Mouse (Mus musculus): ENCODE measurements around the gene Ddx27.

Ddx27 gene

GRCm38 (mm10) chr2:167028553-167028952, 13.6 kb downstream of the Ddx27 start:
- DNase-seq (ENCODE audit: low read depth, low spot score): no peak

DNA sequence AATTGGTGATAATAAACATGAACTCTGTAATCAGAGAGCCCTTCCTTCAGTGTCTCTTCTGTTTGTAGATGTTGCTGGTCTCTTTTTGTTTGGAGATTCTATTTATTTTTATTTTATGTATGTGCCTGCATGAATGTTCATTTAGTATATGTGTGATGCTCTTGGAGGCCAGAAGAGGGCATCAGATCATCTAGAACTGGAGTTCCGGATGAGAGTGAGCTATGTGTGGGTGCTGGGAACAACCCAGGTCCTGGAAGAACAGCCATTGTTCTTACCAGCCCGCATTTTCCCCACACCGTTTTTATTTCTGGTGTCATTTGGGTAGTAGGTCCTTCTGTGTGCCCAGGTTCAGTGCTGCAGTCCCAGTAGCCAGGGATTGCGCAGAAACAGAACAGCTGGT, 15.5 kb downstream of the Ddx27 start:
- no peak for DNase-seq (ENCODE audit: low read depth, low spot score)

GRCm38 (mm10) chr2:167037710-167038109, 22.7 kb downstream of the Ddx27 start:
- no peak for DNase-seq (ENCODE audit: low read depth, low spot score)

DNA sequence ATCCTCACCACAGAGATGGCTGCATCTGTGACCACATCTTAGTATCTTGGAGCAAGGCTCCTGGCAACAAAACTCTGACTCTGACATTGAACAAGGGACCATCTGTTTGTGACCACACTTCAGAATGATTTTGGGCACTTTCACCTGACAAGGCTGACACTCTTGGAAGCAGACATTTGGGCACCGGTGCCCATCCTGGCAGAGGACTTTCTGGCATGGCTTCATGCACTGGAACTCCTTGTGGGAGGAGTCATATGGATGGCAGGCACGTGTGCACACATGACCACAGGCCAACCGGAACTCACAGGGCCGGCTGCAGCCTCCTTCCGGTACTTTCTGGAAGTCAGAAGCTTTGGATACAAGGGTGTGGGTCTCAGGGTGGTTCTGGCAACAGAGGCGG, 23.3 kb downstream of the Ddx27 start:
- no peak for DNase-seq (ENCODE audit: low read depth, low spot score)

DNA sequence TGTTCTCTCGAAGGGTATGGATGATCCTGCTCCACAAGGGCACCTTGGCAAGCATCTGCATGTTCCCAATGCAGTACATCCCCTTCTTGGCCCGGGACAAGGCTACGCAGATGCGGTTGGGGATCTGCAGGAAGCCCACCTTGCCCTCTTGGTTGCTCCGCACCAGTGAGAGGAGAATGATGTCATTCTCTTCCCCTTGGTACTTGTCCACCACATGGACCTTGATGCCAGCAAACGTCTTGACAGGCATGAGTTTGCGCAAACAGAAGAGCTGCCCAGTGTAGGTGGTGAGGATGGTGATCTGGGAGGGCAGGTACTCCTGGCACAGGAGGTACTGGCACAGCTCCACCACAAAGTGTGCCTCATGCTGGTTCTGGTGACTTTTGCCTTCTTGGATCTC, 23.7 kb downstream of the Ddx27 start:
- DNase-seq (ENCODE audit: low read depth, low spot score): no peak

DNA sequence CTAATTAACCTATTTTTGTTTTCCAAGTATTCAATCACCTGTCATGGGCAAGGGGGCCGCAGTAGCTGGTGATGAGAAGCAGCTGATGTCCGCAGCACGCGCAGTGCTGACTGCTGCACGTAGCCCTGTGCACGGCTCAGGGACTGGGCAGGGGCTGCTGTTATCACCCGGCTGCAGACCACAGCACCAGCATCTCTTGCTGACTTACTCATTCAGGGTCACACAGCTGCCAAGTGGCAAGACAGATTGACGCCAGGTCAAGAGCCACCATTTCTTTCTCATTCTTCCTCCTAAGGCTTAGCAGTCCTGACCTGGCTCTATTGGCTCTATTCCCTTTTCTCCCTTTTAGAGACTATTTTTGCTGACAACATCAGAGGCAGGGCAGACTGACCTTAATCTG, 24.4 kb downstream of the Ddx27 start:
- DNase-seq (ENCODE audit: low read depth, low spot score): no peak

DNA sequence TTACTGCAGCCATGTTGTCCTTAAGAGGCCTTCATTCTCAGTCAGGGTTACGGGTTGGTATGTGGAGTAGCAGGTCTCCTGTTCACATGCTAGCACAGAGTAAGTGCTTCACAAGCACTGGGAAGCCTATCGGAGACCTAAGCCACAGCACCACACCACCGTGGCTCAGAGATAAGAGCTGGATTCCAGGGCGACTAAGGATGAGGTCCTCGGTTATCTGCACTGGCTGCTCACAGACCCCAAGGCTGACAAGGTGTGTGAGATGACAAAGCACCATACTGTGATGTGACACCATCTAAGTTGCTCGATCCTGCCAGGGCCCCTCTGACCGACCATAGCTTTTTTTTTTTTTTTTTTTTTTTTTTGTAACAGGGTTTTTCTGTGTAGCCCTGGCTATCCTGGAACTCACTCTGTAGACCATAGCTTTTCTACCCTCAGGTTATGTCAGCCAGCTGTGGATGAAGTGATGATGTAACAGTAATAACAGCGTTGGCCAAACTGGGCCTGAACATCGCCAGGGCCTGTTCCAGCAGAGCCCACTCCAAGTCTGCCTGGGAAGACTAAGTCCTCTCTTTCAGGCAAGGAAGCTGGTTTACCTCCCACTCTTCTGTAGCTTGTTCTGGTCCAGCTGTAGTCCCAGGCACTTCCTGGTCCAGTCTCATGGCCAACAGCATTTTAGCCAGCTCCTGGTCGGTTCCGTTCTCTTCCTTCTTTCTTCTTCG, 28.6 kb downstream of the Ddx27 start:
- DNase-seq (ENCODE audit: low read depth, low spot score): no peak

GRCm38 (mm10) chr2:167048223-167048622, 33.2 kb downstream of the Ddx27 start:
- DNase-seq (ENCODE audit: low read depth, low spot score): no peak

DNA sequence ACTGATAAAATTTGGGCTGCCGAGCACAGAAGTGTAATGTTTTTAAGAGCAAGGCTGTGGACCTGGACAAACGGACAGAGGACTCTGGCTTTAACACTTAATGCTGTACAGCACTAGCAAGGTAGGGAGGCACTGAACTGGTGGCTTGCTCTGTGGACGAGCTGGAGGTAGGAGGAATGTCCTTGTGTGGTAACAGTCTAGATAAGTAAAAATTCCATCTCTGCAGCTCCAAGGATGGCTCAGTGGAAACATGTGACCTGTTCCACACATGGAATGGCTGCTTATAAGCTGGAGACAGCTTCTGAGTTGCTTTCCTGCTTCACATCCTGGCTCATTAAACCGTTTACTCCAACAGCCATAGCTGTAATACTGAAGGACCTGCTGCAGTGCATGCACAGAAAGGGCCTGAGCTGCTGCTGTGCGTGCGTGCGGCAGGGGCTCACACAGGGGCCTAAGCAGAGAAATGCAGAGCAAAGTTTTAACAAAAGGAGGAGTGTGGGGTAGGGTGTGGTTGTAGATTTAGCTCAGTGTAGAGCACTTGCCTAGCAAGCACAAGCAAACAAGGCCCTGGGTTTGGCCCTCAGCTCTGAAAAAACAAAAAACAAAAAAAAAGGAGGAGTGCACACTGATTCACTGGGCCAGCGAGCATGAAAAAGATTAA, 33.8 kb downstream of the Ddx27 start:
- no peak for DNase-seq (ENCODE audit: low read depth, low spot score)

DNA sequence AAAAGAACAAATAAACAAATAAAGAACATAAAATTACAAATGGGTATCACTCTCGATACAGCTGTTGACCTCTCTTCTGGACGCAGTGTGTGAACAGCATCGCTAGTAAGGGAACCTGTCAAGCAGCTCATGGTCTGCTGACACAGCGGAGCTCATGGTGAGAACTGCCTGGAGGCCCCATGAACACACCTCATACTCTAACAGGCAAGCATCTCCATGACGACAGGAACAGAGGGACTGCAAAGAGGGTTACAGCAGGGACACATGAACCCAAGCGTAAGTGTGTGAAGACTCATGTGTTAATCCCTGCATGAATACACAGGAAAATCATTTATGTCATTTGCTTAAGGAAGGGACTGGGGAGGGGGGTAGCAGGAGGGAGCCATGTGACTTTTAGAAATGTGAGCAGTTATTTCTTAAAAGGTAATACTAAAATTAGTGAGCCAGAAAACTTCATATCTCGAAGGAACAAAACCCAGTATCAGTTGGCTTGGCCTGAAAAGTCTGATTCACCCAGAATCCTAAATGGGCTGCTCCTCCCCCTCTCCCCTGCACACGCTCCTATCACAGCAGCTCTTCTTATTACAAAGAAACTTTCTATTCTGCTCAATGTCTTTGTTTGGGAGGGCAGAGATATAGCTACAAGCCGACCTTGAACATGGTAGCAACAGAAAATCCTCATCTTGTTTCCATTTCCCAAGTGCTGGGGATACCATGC, 38.3 kb downstream of the Ddx27 start:
- DNase-seq (ENCODE audit: low read depth, low spot score): no peak

DNA sequence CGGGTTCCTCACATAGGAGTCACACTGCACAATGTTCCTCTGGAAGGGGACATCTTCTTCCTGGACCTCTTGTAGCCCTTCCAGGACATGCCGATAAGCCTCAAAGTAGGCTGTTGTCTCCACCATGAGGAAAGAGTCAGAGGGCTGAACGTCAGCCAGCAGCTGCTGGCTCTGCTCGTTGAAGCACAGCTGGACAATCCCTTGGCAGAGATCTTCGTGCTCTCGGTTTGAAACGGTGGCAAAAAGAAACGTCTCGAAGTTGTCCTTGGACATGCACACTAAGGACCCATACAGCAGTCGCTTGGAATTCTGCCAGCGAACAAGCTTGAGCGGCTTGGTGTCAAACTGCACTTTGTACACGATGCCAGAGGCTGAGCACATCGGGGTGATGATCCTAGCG, 40.4 kb downstream of the Ddx27 start:
- DNase-seq (ENCODE audit: low read depth, low spot score): no peak

GRCm38 (mm10) chr2:167056210-167056941, 41.4 kb downstream of the Ddx27 start:
- no peak for DNase-seq (ENCODE audit: low read depth, low spot score)

- DNase-seq (ENCODE audit: low read depth, low spot score): no peak
Observed at GRCm38 (mm10) chr2:167056942-167057323, 41.9 kb downstream of the Ddx27 start.

DNA sequence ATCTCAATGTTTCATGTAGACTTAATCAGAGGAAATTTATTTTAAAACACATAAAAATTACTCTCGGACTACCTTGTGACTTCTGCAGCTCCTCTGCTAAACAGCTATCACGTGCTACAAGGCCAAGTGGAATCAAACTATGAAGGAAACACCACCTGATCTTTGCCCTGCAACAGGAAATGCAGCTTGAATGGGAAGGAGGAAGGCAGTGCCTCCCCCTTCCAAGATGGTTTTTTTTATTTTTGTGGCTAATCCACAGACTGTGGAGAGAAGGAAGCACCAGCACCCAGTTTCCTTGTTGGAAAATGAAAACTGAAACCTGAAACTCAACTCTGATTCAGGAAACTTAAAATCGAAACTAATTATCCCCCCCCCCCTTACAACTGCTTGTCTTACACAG, 43.2 kb downstream of the Ddx27 start:
- no peak for DNase-seq (ENCODE audit: low read depth, low spot score)

DNA sequence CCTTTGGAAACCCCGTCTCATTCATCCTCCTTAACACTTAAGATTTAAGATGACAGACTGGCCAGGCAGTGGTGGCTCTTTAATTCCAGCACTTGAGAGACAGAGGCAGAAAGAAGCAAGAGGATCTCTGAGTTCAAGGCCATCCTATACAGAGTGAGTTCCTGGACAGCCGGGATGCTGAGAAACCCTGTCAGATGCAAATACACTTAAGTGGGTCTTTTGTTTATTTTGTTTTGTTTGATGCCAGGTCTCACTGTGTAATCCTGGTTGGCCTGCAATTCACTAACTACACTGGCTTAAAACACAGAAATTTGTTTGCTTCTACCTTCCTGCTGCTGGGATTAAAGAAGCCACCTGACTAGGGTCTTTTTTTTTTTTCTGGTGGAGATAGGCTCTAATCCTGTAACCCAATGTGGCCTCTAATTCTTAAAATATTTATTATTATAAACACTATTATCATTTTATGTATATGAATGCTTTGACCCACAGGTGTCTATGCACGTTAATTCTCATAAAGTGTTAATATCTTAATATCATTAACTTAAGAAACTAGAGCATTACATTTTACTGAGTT, 43.9 kb downstream of the Ddx27 start:
- DNase-seq (ENCODE audit: low read depth, low spot score): no peak

- DNase-seq (ENCODE audit: low read depth, low spot score): peak; percentile 46
Observed at GRCm38 (mm10) chr2:167059536-167059935, 44.5 kb downstream of the Ddx27 start.

GRCm38 (mm10) chr2:167059960-167060359, 45.0 kb downstream of the Ddx27 start:
- DNase-seq (ENCODE audit: low read depth, low spot score): no peak

DNA sequence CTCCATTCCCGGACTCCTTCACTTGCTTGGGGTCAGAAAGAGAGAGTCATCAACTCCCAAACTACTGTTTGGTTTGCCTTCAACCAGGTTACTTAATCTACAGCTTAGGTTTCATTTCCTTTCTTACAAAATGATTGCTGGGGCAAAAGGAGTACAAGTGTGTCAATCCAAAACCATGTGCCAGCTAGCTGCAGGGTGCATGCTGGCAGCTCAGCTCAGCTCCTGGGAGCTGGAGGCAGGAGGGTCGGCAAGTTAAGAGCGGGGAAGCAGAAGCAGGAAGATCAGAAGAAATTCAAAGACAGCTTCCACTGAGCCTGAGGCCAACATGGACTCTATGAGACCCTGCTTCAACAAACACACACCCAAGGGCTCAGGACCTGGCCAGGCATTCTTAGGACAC, 45.4 kb downstream of the Ddx27 start:
- no peak for DNase-seq (ENCODE audit: low read depth, low spot score)

DNA sequence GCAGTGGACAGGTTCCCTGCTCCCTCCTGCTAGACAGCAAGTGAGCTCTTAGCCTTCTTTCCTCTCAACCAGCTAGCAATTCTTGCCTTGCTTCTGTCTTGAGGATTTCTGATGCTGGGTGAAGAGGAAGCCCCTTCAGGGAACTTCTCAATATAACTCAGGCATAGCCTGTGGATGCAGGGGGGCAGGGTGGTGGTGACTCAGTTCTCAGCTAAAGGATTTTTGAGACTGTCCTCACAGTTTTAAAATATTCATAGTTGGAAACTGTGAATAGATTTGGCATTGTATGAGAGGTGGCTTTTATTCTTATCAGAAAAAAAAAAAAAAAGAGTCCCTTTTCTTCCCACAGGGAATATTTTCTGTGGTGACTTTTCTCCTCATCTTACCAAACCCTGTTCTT, 45.8 kb downstream of the Ddx27 start:
- no peak for DNase-seq (ENCODE audit: low read depth, low spot score)

- no peak for DNase-seq (ENCODE audit: low read depth, low spot score)
Observed at GRCm38 (mm10) chr2:167061381-167062034, 46.5 kb downstream of the Ddx27 start.

DNA sequence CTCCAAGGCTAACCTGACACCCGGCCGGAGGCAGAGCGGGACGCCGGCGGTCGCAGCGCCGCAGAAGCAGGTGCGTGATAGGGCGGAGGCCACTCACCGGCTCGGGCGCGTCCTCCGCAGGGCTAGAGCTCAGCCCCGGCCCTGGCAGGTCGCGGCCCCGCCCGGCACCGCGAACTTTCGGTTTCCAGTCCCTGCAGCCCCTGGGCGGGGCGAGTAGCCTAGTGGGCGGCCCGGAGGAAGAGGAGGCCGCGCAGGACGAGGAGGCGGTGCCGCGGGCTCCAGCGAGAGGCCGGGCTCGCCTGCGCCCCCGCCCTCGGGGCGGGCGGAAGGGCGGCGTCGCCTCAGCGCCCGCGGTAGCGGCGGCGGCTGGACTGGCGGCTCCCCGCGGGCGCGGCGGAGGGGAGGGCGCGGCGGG, 47.5 kb downstream of the Ddx27 start:
- DNase-seq (ENCODE audit: low read depth, low spot score): peak; percentile 69

All from retina, adult 2 months (tissue).